Mouse (Mus musculus) lung, embryonic 14.5 days (tissue): ENCODE results near the gene Ptgr1. TPM values are rescaled to one million over a fixed set of nuclear protein-coding genes. Genes with fewer than 3 reads are reported as not detected.
A peak's percentile ranks its signal among the peaks of the same experiment; 100 is the strongest.

ENCODE experiments used
- ATAC-seq: fragments of 200-750 bp; cut with Nextera tagmentation; 2 replicates; pipeline ENCODE4 v1.8.0; 2017; ENCODE audit warnings: mild to moderate bottlenecking, moderate TSS enrichment, moderate library complexity; ENCODE audit not compliant: insufficient read depth
- DNase-seq: peaks from one replicate; pipeline ENCODE4 v3.0.0-alpha.2; 2015
- H3K27ac ChIP-seq: fragments of 300-500 bp; sonication (generic); 2 replicates; pipeline ENCODE4 v1.5.1; 2014; ENCODE audit warnings: low read depth, mild to moderate bottlenecking, moderate library complexity
- H3K27me3 ChIP-seq: fragments of 300-500 bp; sonication (generic); 2 replicates; pipeline ENCODE4 v1.6.1; 2014; ENCODE audit warnings: low read length, control low read depth; ENCODE audit not compliant: insufficient read depth
- H3K36me3 ChIP-seq: fragments of 300-500 bp; sonication (generic); 2 replicates; pipeline ENCODE4 v1.6.1; 2014; ENCODE audit warnings: control low read depth; ENCODE audit not compliant: insufficient read depth
- H3K4me1 ChIP-seq: fragments of 300-500 bp; sonication (generic); 2 replicates; pipeline ENCODE4 v1.6.1; 2014; ENCODE audit warnings: antibody characterized with exemption, control low read depth; ENCODE audit not compliant: insufficient read depth
- H3K4me2 ChIP-seq: fragments of 300-500 bp; sonication (generic); 2 replicates; pipeline ENCODE4 v1.6.1; 2014; ENCODE audit warnings: mild to moderate bottlenecking
- H3K4me3 ChIP-seq: fragments of 300-500 bp; sonication (generic); 2 replicates; pipeline ENCODE4 v1.5.1; 2014; ENCODE audit warnings: low read depth, low read length
- H3K9ac ChIP-seq: fragments of 300-500 bp; sonication (generic); 2 replicates; pipeline ENCODE4 v1.6.1; 2014
- H3K9me3 ChIP-seq: fragments of 300-500 bp; sonication (generic); 2 replicates; pipeline ENCODE4 v1.6.1; 2016; ENCODE audit warnings: low read depth, low read length, control low read depth
- CTCF ChIP-seq: IDR thresholded peaks from 2 replicates; pipeline ENCODE4 v1.5.1; 2016; ENCODE audit warnings: antibody characterized with exemption, low read depth
- WGBS: fragments of 180-500 bp; shearing (Covaris S2); extraction: QIAGEN DNeasy Blood & Tissue Kit; methylation state at CpG from one replicate; pipeline ENCODE4 v1.1.7; 2014; 5-methylcytosine and 5-hydroxymethylcytosine counted together
- polyA plus RNA-seq: library from polyadenylated mRNA; unstranded; fragments of >200 nt; fragmentation: Nextera tagmentation; extraction: Ambion mirVana; gene quantifications from 2 replicates; pipeline ENCODE4 v1.2.1, GENCODE M21; 2014

The Ptgr1 gene
- polyA plus RNA-seq, 1 experiment from 2014 or later = 26.2 TPM

DNA sequence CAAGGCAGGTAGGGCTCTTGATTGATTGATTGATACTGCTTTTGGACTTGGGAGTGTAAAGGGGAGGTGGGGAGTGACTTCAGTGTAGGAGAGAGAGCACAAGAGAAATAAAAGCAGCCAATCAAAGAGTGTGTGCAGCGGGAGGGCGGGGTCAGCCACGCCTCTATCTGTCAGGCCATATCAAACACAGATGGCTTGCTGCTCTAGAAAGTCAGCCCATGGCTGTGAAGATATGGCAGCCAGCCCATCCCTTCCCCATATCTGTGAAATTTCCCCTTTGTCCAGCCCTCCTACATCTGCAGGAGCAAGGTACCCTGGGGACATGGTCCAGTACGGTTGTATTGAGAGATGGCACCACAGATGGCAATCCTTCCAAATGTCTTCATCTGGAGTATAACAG, 16.2 kb downstream of the Ptgr1 start:
- DNase-seq (no peak), ATAC-seq (no peak)
- no peak for TF ChIP-seq CTCF
- Histone ChIP-seq H3K36me3 (0 out of 2 replicates have a peak, but pooled peaks cover 7% of the 10 kb centered on the region), H3K4me2 (no peak overlapping the region), H3K4me1 (no peaks in the 10 kb centered on the region), H3K9ac (no peak overlapping the region), H3K4me3 (no peak overlapping the region), H3K27ac (no peak overlapping the region), H3K9me3 (no peaks in the 10 kb centered on the region), H3K27me3 (no peaks in the 10 kb centered on the region)
- 70% methylated on average over 4 of the region's 4 CpGs for WGBS

- 66% methylated on average over 1 of the region's 1 CpGs for WGBS
- no peak for TF ChIP-seq CTCF
- Histone ChIP-seq H3K4me2 (no peak overlapping the region), H3K36me3 (no peaks in the 10 kb centered on the region), H3K4me1 (no peaks in the 10 kb centered on the region), H3K27me3 (no peaks in the 10 kb centered on the region), H3K4me3 (no peak overlapping the region), H3K9me3 (no peaks in the 10 kb centered on the region), H3K27ac (no peak overlapping the region), H3K9ac (no peak overlapping the region)
- DNase-seq = no peak
- no peak for ATAC-seq
Observed at GRCm38 (mm10) chr4:58965136-58965535, 21.8 kb downstream of the Ptgr1 start.

DNA sequence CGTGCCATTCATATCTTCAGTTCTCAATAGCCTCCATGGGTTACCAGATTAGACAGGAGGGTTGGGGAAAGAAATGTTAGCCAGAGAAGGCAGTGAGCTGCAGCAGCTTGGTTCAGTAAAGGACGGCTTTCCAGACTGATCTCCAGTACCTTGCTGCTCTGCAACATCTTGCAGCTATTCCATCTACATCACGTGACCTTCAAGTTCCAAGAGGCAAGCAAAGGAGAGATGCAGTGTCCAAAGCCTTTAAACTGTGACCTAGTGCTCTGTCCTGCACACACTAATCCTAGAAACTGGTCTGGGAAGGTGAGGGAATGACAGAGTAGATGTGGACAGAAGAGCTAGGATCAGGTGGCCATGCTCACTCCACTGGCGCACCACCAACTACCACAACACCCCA, 23.6 kb downstream of the Ptgr1 start:
- H3K27me3 ChIP-seq = no peaks in the 10 kb centered on the region
- H3K9ac ChIP-seq = no peak overlapping the region
- no peak for DNase-seq
- no peak overlapping the region for H3K4me3 ChIP-seq
- H3K4me2 ChIP-seq = no peak overlapping the region
- H3K36me3 ChIP-seq = no peaks in the 10 kb centered on the region
- H3K27ac ChIP-seq = no peak overlapping the region
- WGBS = 86% methylated on average over 4 of the region's 4 CpGs
- H3K4me1 ChIP-seq = no peaks in the 10 kb centered on the region
- no peaks in the 10 kb centered on the region for H3K9me3 ChIP-seq
- no peak for TF ChIP-seq CTCF
- no peak for ATAC-seq

DNA sequence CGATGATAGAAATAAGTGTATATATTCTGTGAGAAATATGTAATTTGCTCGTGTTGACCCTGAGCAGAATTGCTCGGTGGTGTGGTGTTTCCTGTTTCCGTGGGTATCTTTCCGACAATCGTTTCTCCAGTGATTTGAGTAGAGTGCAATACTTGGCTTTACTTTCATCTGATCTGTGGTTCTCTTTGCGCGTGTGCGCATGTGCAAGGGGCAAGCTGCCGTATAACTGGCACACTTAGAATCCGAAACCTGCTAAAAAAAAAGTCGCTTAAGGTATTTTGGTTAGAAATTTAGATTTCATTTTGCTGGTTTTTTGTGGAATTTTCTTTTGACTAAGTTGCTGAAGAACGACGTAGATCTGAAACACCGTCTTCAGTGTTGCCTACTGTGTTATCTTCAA, 25.2 kb downstream of the Ptgr1 start:
- no peak overlapping the region for H3K9ac ChIP-seq
- no peaks in the 10 kb centered on the region for H3K27me3 ChIP-seq
- no peak for TF ChIP-seq CTCF
- DNase-seq = no peak
- H3K27ac ChIP-seq = no peak overlapping the region
- WGBS = 87% methylated on average over 15 of the region's 15 CpGs
- H3K4me3 ChIP-seq = no peak overlapping the region
- ATAC-seq = no peak
- no peak overlapping the region for H3K4me2 ChIP-seq
- H3K9me3 ChIP-seq = no peaks in the 10 kb centered on the region
- H3K4me1 ChIP-seq = no peaks in the 10 kb centered on the region
- H3K36me3 ChIP-seq = no peaks in the 10 kb centered on the region

- H3K4me3 ChIP-seq = no peak overlapping the region
- ATAC-seq = no peak
Observed at GRCm38 (mm10) chr4:58952630-58953029, 34.3 kb downstream of the Ptgr1 start.

DNA sequence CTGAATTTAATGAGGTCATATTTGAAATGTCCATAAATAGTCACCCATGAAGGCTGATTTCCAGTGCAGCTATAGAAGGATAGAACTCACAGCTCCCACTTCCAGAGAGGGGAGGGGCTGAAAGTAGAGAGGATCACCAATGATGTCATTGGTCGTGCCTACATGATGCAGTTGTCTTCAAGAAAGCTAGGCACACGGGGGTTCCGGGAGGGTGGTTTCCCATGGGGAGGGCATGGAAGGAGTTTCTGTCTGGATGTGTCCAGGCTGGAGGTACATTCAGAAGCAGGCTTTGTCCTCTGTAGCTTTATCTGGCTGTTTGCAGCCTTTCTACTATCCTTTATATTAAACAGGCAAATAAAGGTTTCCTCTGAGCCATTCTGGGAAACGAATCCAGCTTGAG, 38.5 kb downstream of the Ptgr1 start:
- Histone ChIP-seq H3K27me3 (0 out of 2 replicates have a peak, but pooled peaks cover 5% of the 10 kb centered on the region), H3K4me1 (no peaks in the 10 kb centered on the region), H3K9ac (no peak overlapping the region), H3K36me3 (no peaks in the 10 kb centered on the region), H3K9me3 (no peaks in the 10 kb centered on the region), H3K27ac (no peak overlapping the region), H3K4me2 (no peak overlapping the region), H3K4me3 (no peak overlapping the region)
- ATAC-seq = no peak
- DNase-seq = no peak
- TF ChIP-seq CTCF = no peak
- 76% methylated on average over 4 of the region's 4 CpGs for WGBS

More at GRCm38 (mm10) chr4:58952630-58953029, 34.3 kb downstream of the Ptgr1 start:
- Histone ChIP-seq H3K27me3 (no peaks in the 10 kb centered on the region), H3K36me3 (no peaks in the 10 kb centered on the region), H3K9ac (no peak overlapping the region), H3K4me2 (no peak overlapping the region), H3K4me1 (no peaks in the 10 kb centered on the region), H3K9me3 (no peaks in the 10 kb centered on the region), H3K27ac (no peak overlapping the region)
- WGBS = 89% methylated on average over 11 of the region's 11 CpGs
- no peak for TF ChIP-seq CTCF
- no peak for DNase-seq

DNA sequence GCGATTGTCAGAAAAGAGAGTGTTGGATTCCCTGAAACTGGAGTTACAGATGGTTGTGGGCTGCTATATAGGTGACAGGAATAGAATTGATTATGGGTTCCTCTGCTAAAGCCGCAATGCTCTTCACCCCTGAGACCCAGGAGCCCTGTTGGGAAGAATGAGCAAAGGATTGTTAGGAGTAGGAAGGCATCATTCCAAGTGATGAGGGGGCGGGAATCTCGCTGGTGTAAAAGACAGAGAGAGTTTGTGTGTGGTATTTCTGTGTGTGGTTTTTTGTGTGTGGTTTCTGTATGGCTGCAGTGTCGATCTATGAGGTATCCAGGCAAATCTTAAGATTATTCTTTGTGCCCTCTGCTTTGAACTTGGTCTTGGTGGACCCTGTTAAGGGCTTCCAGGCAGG, 42.2 kb downstream of the Ptgr1 start:
- DNase-seq (no peak), ATAC-seq (no peak)
- TF ChIP-seq CTCF = no peak
- Histone ChIP-seq H3K4me2 (peak overlapping the region; percentile 90; the same call in 1 of the 2 replicates), H3K36me3 (no peaks in the 10 kb centered on the region), H3K27ac (no peak overlapping the region), H3K9me3 (no peaks in the 10 kb centered on the region), H3K4me3 (no peak overlapping the region), H3K27me3 (0 out of 2 replicates have a peak, but pooled peaks cover 5% of the 10 kb centered on the region), H3K4me1 (no peaks in the 10 kb centered on the region), H3K9ac (no peak overlapping the region)
- 61% methylated on average over 5 of the region's 5 CpGs for WGBS

DNA sequence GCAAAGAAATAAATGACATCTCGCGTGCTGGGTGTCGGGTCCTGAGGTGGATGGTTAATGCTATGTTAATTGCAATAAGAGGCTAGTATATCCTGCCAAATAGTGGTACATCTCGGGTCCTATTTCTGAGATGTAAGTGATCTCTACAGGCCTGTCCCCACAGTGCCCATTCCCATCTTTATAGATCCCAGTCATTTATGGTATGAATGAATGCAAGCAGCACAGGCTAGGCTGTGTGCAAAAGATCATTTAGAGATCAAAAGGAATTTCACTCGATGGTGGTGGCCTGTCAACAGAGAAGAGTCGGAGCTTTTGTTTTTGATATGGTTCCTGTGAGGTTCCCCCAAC, 42.7 kb downstream of the Ptgr1 start:
- WGBS = 11% methylated on average over 6 of the region's 6 CpGs
- peak; percentile 5; the same call in 1 of the 2 replicates for ATAC-seq
- 0 out of 2 replicates have a peak overlapping the region, but pooled peaks have one; percentile 57 for H3K9ac ChIP-seq
- H3K4me1 ChIP-seq = no peaks in the 10 kb centered on the region
- H3K4me2 ChIP-seq = peak overlapping the region; percentile 90
- no peak for TF ChIP-seq CTCF
- no peaks in the 10 kb centered on the region for H3K36me3 ChIP-seq
- 0 out of 2 replicates have a peak, but pooled peaks cover 5% of the 10 kb centered on the region for H3K27me3 ChIP-seq
- no peaks in the 10 kb centered on the region for H3K9me3 ChIP-seq
- no peak for DNase-seq
- H3K27ac ChIP-seq = no peak overlapping the region
- peak overlapping the region; percentile 65 for H3K4me3 ChIP-seq
